Mouse (Mus musculus): ENCODE data around the gene Mrps34.
A peak's percentile ranks its signal among the peaks of the same experiment; 100 is the strongest.

The Mrps34 gene

GRCm38 (mm10) chr17:24881738-24882440 lies 13.0 kb upstream of the Mrps34 start:
- DNase-seq = peak; percentile 64

- DNase-seq = no peak
Observed at GRCm38 (mm10) chr17:24884391-24884790, 10.5 kb upstream of the Mrps34 start.

GRCm38 (mm10) chr17:24885356-24886133 lies 9.4 kb upstream of the Mrps34 start:
- no peak for DNase-seq

- DNase-seq = peak; percentile 100
Observed at GRCm38 (mm10) chr17:24886134-24886931, 8.6 kb upstream of the Mrps34 start, which contains the start of the genes Nubp2 and Spsb3. Nubp2 (minus strand) TSS chr17:24886349. Spsb3 (plus strand) TSS chr17:24886643.

- no peak for DNase-seq
Observed at GRCm38 (mm10) chr17:24886932-24887271, 8.0 kb upstream of the Mrps34 start.

- no peak for DNase-seq
Observed at GRCm38 (mm10) chr17:24887291-24888080, 7.4 kb upstream of the Mrps34 start.

GRCm38 (mm10) chr17:24888862-24889261 lies 6.1 kb upstream of the Mrps34 start:
- DNase-seq = no peak

GRCm38 (mm10) chr17:24890151-24891092 lies 4.5 kb upstream of the Mrps34 start:
- DNase-seq = no peak

GRCm38 (mm10) chr17:24891321-24891720 lies 3.6 kb upstream of the Mrps34 start:
- no peak for DNase-seq

GRCm38 (mm10) chr17:24892785-24893184 lies 2.1 kb upstream of the Mrps34 start:
- no peak for DNase-seq

GRCm38 (mm10) chr17:24893276-24893675 lies 1.6 kb upstream of the Mrps34 start:
- DNase-seq = peak; percentile 17

GRCm38 (mm10) chr17:24894061-24894994 lies 588 bp upstream of the Mrps34 start:
- peak; percentile 13 for DNase-seq

GRCm38 (mm10) chr17:24895571-24896240 lies 790 bp downstream of the Mrps34 start:
- no peak for DNase-seq

GRCm38 (mm10) chr17:24896241-24896992 lies 1.5 kb downstream of the Mrps34 start, which contains the start of gene Nme3:
Nme3 (plus strand) TSS chr17:24896500.
- DNase-seq = peak; percentile 85

- peak; percentile 26 for DNase-seq
Observed at GRCm38 (mm10) chr17:24896993-24897269, 2.0 kb downstream of the Mrps34 start.

GRCm38 (mm10) chr17:24897600-24897999 lies 2.7 kb downstream of the Mrps34 start:
- DNase-seq = peak; percentile 14

GRCm38 (mm10) chr17:24898041-24898854 lies 3.3 kb downstream of the Mrps34 start:
- DNase-seq = no peak

GRCm38 (mm10) chr17:24899153-24899552 lies 4.2 kb downstream of the Mrps34 start:
- no peak for DNase-seq
